Mouse (Mus musculus): ENCODE results near the gene Ifitm10. TPM values are rescaled to one million over a fixed set of nuclear protein-coding genes. Genes with fewer than 3 reads are reported as not detected.
A peak's percentile ranks its signal among the peaks of the same experiment; 100 is the strongest.
"Not testable (repeated sequence)": the region's sequence is repeated elsewhere in the genome, so short reads cannot be mapped to it uniquely, and the experiment has no call there.

The Ifitm10 gene
- total RNA-seq, 2 experiments from 2014 or later = 2.8 to 6.8 TPM

GRCm38 (mm10) chr7:142371768-142372661, 1.5 kb downstream of the Ifitm10 start:
- intact Hi-C loops (cut with DNase I) = no loop called here
- no peak for DNase-seq

- DNase-seq = no peak
- intact Hi-C loops (cut with DNase I) = no loop called here
Measured at GRCm38 (mm10) chr7:142371398-142371767, 2.2 kb downstream of the Ifitm10 start.

- intact Hi-C loops (cut with DNase I) = no loop called here
- DNase-seq = no peak
Measured at GRCm38 (mm10) chr7:142370937-142371336, 2.6 kb downstream of the Ifitm10 start.

GRCm38 (mm10) chr7:142369820-142370219, 3.7 kb downstream of the Ifitm10 start:
- DNase-seq = no peak
- intact Hi-C loops (cut with DNase I) = no loop called here

- DNase-seq = peak; percentile 63 to 66
- intact Hi-C loops (cut with DNase I) = no loop called here
Measured at GRCm38 (mm10) chr7:142368856-142369255, 4.7 kb downstream of the Ifitm10 start.

GRCm38 (mm10) chr7:142363107-142363506, 10.4 kb downstream of the Ifitm10 start:
- DNase-seq = no peak
- intact Hi-C loops (cut with DNase I) = no loop called here

- intact Hi-C loops (cut with DNase I) = no loop called here
- no peak for DNase-seq
Measured at GRCm38 (mm10) chr7:142360743-142361142, 12.8 kb downstream of the Ifitm10 start.

GRCm38 (mm10) chr7:142359129-142359528, 14.4 kb downstream of the Ifitm10 start:
- DNase-seq = no peak
- intact Hi-C loops (cut with DNase I) = no loop called here

GRCm38 (mm10) chr7:142357566-142357965, 16.0 kb downstream of the Ifitm10 start:
- intact Hi-C loops (cut with DNase I) = no loop called here
- no peak for DNase-seq

- intact Hi-C loops (cut with DNase I) = no loop called here
- DNase-seq = no peak
Measured at GRCm38 (mm10) chr7:142354661-142355233, 18.8 kb downstream of the Ifitm10 start.

GRCm38 (mm10) chr7:142353854-142354253, 19.7 kb downstream of the Ifitm10 start:
- no peak for DNase-seq
- intact Hi-C loops (cut with DNase I) = no loop called here

GRCm38 (mm10) chr7:142351569-142351968, 22.0 kb downstream of the Ifitm10 start:
- intact Hi-C loops (cut with DNase I) = no loop called here
- DNase-seq = no peak

- intact Hi-C loops (cut with DNase I) = no loop called here
- peak; percentile 30 to 43 for DNase-seq
Measured at GRCm38 (mm10) chr7:142349308-142349961, 24.1 kb downstream of the Ifitm10 start.

- intact Hi-C loops (cut with DNase I) = no loop called here
- no peak for DNase-seq
Measured at GRCm38 (mm10) chr7:142347542-142347941, 26.0 kb downstream of the Ifitm10 start.

GRCm38 (mm10) chr7:142342247-142342640, 31.3 kb downstream of the Ifitm10 start:
- intact Hi-C loops (cut with DNase I) = no loop called here
- no peak for DNase-seq

GRCm38 (mm10) chr7:142341564-142342246, 31.8 kb downstream of the Ifitm10 start:
- DNase-seq = no peak
- intact Hi-C loops (cut with DNase I) = no loop called here

- no peak for DNase-seq
- intact Hi-C loops (cut with DNase I) = no loop called here
Measured at GRCm38 (mm10) chr7:142340269-142340970, 33.1 kb downstream of the Ifitm10 start.

- intact Hi-C loops (cut with DNase I) = loop anchor here (2.0 to 10.0 kb wide), 3 partner anchors 92 to 190 kb away; partner anchors contain the start of gene Tnnt3
- DNase-seq = no peak
Measured at GRCm38 (mm10) chr7:142335151-142335550, 38.4 kb downstream of the Ifitm10 start.

GRCm38 (mm10) chr7:142334246-142334645, 39.3 kb downstream of the Ifitm10 start:
- intact Hi-C loops (cut with DNase I) = loop anchor here (2.0 to 10.0 kb wide), 4 partner anchors 93 to 248 kb away; partner anchors contain the start of gene Tnnt3
- peak; percentile 82 to 86 for DNase-seq

- intact Hi-C loops (cut with DNase I) = loop anchor here (1.0 to 10.0 kb wide), 4 partner anchors 101 to 250 kb away; partner anchors contain the start of gene Tnnt3
- DNase-seq = not testable (repeated sequence)
Measured at GRCm38 (mm10) chr7:142332741-142333140, 40.8 kb downstream of the Ifitm10 start.
